Mouse (Mus musculus): ENCODE results near the gene 4933402N22Rik.
"Not testable (repeated sequence)": the region's sequence is repeated elsewhere in the genome, so short reads cannot be mapped to it uniquely, and the experiment has no call there.

Gene 4933402N22Rik

GRCm38 (mm10) chr5:11917743-11918142 is at the start of gene 4933402N22Rik:
TSS of gene 4933402N22Rik (plus strand) at chr5:11918043.
- in situ Hi-C loops (cut with MboI; ENCODE audit: low pct_unique_long_range_greater_than_20kb in 1 of 2, low sequenced_read_pairs in 2 of 2, unreplicated experiment in 1 of 2): not testable (repeated sequence)

- in situ Hi-C loops (cut with MboI; ENCODE audit: low pct_unique_long_range_greater_than_20kb in 1 of 2, low sequenced_read_pairs in 2 of 2, unreplicated experiment in 1 of 2): not testable (repeated sequence)
Measured at GRCm38 (mm10) chr5:11923790-11924189, 5.9 kb downstream of the 4933402N22Rik start.
